Mouse (Mus musculus): ENCODE data around the gene Map3k20.

Gene Map3k20

DNA sequence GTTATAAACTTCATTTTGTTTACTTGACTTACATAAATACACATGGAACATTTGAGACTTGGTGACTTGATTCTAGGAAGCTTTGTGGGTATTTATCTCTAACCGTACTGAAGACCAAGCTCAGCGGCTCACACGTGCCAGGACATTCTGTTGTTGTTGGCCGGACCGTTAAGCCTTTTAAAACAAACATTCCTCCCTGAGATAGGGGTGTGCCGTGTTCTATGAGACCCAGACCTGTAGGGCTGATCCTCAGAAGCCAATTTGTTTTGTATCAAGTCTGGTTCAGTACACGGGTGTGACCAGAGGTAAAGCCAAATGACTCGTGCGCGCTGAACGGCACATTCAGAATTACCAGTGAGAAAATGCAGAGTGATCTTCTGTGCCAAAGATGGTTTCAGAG, 97.9 kb downstream of the Map3k20 start:
- no peak for DNase-seq

GRCm38 (mm10) chr2:72389411-72389810, 104.0 kb downstream of the Map3k20 start:
- no peak for DNase-seq

DNA sequence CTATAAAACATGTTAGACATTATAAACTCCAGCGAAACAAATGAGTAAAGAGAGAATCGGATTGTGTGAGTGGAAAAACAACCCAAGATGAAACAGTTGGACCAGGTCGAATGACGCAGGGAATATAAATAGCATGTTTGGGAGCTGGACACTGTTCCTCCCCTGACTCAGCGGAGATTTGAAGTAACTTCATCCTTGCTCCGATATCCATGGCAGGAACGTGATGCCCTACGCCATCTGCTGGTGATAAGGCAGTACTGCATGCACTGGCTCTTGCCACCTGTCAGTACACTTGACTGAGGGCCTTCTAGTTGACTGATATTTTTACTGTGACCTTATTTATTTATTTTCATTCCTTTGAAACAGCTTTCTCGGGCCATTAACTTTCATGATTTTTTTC, 104.5 kb downstream of the Map3k20 start:
- peak; percentile 79 for DNase-seq

DNA sequence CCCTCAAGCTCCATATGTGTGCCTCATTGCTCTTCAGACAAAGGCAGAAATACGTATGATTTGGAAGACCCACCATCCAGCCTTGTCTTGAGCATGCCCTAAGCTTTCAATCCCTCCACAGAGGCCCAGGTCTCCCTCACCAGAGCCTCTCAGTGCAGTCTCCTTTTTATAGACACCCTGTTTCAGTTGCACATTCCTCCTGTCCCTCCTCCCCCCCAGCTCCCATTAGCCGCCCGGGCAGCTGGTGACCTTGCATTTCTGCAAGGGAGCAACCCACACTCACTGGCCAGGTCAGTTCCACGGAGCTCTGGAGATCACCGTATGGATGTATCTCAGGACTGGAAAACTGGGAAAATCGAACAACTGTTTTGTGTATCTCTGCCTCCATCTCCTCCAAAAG, 105.0 kb downstream of the Map3k20 start:
- DNase-seq: no peak

DNA sequence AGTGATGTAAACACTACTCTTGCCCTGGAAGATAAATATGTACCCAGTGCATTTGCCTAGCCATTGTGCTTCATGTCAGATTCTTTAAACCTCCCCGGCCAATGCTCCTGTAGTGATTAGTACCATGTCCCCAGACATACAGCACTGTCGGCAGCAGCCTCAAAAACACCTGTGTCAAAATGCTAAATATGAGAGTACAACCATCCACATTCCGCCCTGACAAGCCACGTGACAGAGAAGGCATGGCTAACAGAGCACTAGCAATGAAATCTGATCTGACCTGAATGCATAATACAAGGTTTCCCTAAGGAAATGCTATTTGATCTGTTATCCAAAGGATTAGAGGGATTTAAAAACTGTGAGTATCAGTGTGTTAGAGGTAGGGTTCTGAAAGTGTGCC, 105.6 kb downstream of the Map3k20 start:
- peak; percentile 35 for DNase-seq

GRCm38 (mm10) chr2:72391721-72392120, 106.3 kb downstream of the Map3k20 start:
- DNase-seq: no peak

- DNase-seq: no peak
These were observed 106.9 kb downstream of the Map3k20 start for GRCm38 (mm10) chr2:72392316-72392715.

GRCm38 (mm10) chr2:72396934-72397333, 111.5 kb downstream of the Map3k20 start:
- no peak for DNase-seq

DNA sequence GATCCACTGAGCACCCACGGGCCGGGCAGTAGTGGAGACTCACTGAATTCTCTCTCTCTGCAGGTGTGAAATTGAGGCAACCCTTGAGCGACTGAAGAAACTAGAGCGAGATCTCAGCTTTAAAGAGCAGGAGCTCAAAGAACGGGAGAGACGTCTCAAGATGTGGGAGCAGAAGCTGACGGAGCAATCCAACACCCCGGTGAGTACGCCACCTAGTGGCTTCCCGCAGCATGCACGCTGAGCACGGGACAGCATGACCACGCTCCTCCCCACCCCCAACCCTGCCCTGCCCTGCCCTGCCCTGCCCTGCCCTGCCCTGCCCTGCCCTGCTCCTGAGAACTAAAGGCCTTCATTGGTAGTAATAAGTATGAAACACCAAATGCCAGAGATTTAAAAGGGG, 112.8 kb downstream of the Map3k20 start:
- DNase-seq: peak; percentile 68

DNA sequence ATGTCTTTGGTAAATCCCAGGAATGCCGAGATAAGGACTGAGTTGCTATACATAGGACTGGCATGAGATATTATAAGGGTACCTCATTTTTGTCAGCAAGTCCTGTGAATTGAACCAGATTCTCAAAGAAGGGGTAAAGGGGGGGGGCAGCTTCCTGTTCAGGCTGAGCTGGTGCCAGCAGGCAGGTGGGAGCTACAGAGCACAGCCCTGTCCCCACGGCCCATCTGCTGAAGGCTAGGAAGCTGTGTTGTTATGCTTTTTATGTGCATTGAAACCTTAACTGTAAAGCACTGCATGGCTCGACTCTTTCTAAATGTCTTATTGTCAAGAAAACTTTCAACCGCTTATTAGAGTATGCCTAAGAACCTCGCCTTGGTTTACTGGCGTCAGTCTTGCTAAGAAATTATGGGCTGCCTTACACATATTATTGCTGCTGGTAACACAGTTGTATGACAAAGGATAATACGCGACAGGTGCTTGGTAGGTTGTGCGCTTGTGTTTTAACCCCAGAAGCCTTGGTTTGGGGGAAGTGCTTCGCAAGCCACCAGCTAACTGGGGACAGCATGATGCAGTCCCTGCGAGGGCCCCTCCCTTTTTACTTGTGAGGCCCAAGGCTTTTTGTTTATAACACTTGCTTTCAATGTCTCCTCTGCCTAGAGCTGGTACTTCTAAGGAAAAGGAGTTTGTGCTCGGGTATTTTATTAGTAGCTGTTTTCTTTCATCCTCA, 114.2 kb downstream of the Map3k20 start:
- no peak for DNase-seq

DNA sequence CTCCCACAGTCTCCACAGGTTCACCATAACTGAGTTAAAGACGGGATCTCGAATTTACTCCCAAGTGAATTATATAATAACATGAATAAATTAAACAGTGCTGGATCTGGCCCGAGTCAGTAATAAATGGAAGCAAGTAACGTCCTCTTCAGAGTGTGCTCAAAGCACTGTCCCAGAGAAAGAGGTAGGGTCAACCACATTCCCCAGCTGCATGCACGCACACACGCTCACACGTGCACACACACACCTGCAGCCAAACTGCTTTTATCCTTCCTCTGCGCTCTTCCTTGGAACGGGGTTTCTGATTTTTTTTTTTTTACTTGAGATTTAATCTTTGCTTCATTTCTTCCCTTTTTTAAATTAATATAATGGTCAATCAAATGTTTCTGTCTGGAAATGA, 115.9 kb downstream of the Map3k20 start:
- DNase-seq: no peak

GRCm38 (mm10) chr2:72405621-72406555, 120.5 kb downstream of the Map3k20 start:
- DNase-seq: no peak

GRCm38 (mm10) chr2:72406701-72407100, 121.3 kb downstream of the Map3k20 start:
- no peak for DNase-seq

DNA sequence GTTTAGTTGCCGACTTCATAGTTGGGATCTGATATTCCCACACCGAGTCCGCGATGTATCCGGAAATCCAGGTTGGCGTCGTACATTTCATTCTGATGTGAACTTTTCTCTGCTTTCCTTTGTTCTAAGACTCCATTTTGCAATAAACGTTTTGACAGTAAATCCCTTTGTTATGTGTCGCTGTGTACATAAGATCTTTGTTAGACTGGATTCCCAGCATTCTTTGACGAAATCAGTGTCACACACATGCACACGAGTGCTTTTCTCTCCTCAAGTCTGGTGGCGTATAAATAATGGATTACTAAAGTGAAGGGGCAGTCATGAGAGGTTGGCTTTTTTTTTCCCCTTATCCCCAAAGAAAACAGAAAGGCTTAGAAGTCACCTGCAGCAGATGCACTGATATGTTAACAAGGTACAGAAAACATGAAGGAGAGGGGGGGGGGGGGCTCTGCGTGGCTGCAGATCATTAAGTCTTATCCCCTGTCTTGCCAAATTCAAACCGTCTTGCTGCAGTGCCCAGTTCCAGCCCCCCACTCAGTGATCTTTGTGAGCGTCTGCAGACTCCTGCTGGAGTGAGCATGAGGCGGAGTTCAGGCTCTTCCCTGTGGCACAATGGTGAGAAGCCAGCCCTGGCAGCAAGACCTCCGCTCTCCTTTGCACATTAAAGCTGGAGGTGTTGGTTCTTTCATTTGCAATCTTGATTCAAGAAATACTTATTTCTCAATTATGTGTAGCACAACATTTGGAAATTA, 122.1 kb downstream of the Map3k20 start:
- no peak for DNase-seq

DNA sequence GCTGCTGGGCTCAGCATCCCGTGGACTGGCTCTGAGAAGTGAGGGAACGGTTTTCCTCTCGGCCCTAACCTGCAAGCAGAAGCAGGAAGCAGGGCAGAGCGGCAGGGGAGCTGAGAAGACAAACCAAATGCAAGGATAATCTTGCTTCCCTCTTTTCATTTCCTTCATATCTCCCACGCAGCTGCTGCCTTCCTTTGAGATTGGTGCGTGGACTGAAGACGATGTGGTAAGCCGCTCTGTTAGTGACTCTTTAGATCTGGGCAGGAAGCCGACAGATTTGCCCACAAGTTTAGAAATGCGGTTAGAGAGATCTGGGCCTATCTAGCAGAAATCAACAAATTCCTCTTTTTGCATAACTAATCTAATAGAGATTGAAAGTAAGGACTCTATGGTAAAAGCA, 124.5 kb downstream of the Map3k20 start:
- DNase-seq: no peak

DNA sequence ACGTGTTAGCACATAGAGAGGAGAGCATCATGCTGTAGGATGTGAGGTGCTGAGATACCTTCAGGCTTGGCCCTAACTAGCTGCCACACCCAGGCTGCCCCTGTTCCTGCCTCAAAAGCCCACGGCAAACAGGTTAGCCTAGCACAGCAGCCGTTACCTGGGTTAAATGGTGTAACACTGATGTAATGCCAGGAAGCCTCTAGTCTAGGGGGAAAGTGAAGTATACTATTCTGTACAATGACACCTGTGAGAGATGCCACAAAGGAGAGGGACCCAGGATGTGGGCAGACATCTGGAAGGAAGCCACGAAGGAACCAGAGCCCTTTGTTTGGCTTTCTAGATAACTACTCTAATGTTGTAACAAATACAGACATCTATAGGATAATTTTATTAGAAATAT, 126.8 kb downstream of the Map3k20 start:
- DNase-seq: no peak

DNA sequence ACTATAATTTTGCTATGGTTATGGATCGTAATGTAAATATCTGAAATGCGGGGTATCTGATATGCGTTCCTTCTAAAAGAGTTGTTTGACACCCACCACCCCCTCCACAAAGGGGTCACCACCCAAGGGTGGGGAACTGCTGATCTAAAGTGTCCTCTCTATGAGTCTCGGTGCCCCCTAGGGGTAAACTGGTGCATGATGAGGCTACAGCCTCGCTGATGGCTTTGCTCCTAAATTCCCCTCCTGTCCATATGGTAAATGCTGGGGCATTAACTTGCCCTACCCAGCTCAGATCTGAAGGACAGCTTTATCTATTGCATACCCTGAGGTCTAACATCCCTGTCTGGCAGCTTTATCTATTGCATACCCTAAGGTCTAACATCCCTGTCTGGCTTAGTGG, 130.0 kb downstream of the Map3k20 start:
- peak; percentile 30 for DNase-seq

DNA sequence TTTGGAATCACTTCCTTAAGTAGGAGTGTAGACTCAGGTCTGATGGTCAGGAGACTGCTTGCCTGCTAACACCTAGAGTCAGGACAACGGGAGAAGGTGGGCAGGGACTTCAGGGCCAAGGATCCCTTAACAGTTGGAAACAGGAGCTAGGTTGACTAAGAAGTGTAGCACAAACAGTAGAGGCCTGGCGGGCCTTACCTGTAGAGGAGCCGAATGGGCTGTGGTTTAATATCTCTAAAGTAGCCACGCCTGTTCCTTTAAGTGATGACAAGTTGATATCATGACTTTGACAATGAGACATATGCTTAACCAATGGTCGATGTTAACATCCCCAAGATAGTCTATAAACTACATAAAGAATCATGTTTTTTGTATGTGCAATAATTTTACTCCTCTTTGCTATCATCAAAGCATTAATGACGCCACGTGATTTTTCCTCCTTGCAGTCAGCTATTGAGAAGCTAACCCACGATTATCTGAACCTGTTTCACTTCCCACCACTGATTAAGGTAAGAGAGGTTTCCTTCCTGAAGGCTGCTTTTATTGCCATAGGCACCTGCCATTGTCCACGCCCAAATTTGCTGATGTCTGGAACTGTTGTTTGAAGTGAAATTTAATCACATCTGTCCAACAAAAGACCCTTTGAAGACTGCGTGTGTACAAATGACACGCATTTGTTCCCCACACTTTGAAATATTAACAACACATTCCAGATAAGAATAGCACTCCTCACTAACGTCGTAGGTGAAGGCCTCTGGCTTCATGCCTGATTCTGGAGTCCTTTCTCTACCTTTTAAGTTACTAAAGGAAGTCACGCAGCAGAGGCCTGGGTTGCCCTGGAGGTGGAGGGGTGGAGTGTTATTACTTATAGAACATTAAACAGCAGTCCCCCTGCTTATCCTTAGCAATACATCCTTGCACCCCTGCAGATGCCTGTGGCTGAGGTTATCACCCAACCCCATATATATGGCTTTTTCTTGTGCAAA, 131.0 kb downstream of the Map3k20 start:
- no peak for DNase-seq

GRCm38 (mm10) chr2:72420561-72420960, 135.1 kb downstream of the Map3k20 start:
- no peak for DNase-seq

- no peak for DNase-seq
These were observed 139.2 kb downstream of the Map3k20 start for GRCm38 (mm10) chr2:72424656-72425055.

GRCm38 (mm10) chr2:72426776-72427175, 141.3 kb downstream of the Map3k20 start:
- DNase-seq: peak; percentile 62

DNA sequence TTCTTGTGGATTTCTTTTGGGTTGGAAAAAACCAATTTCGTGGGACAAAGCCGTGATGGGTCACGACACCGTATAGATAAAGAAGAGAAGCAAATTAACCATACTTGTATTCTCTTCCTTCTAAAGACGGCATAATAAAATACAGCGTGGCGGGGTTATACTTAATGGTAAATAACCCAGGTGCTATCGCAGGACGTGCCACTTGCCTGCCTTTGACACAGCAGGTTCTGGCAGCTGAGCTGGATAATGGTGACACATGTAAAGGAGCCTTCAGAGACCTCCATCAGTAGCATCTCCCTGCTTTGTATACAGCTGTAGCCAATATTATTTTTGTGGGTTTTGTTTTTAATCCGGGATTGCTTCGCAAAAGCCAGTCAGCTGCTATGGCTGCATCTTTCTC, 141.9 kb downstream of the Map3k20 start:
- no peak for DNase-seq
